Mouse (Mus musculus): ENCODE results near the gene Cacfd1. TPM values are rescaled to one million over a fixed set of nuclear protein-coding genes. Genes with fewer than 3 reads are reported as not detected.

Cacfd1 gene
- polyA plus RNA-seq, 1 experiment from 2014 or later = 79.5 TPM

DNA sequence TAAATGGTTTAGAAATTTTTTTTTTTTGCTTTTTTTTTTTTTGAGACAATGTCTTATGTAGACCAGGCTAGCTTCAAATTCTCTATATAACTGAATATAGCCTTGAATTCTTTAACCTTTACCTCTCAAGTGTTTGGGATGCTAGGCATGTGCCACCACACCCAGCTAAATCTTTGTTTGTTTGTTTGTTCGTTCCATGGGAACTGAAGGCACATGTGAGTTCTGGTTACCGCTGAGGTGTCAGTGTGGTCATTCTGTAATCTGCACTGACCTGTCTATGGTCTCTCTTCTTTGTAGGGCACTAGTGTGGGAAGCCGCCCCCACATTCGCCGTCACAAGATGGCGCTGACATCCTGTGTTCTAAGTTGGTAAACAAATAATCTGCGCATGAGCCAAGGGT lies 11.7 kb upstream of the Cacfd1 start:
- Histone ChIP-seq H3K27me3 (no peaks in the 10 kb centered on the region), H3K4me2 (no peak overlapping the region), H3K9ac (no peak overlapping the region), H3K4me3 (no peak overlapping the region), H3K27ac (no peak overlapping the region), H3K4me1 (no peaks in the 10 kb centered on the region), H3K9me3 (no peaks in the 10 kb centered on the region), H3K36me3 (no peaks in the 10 kb centered on the region)
- WGBS = 86% methylated on average over 7 of the region's 7 CpGs
- no peak for ATAC-seq (ENCODE audit: insufficient number of reproducible peaks, low FRiP score, low TSS enrichment, low read depth)

DNA sequence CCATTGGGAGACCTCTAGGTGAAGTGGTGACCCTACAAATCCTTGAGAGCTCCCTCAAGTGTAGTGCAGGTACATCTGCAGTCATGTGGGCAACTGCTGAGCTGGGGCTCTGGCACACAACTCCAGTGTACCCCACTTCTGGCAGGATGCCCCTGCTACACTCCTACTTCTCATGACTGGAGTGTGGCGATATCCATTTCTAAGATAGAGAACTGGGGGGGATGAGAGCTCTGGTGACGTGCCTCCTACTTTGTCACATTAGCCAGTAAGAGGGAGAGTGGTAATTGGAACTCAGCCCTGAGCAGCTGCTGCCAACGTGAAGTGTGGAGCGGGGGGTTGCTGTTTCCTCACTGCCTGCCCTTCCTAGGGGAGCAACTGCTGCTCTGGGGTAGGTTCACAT lies 3.5 kb upstream of the Cacfd1 start:
- ATAC-seq (ENCODE audit: insufficient number of reproducible peaks, low FRiP score, low TSS enrichment, low read depth) = no peak
- Histone ChIP-seq H3K4me2 (no peak overlapping the region), H3K4me1 (peaks cover 17% of the 10 kb centered on the region), H3K36me3 (no peaks in the 10 kb centered on the region), H3K9me3 (no peaks in the 10 kb centered on the region), H3K9ac (no peak overlapping the region), H3K27ac (no peak overlapping the region), H3K27me3 (no peaks in the 10 kb centered on the region), H3K4me3 (no peak overlapping the region)
- 64% methylated on average over 4 of the region's 4 CpGs for WGBS

- no peak overlapping the region for H3K9ac ChIP-seq
- no peak overlapping the region for H3K4me3 ChIP-seq
- peaks cover 23% of the 10 kb centered on the region for H3K4me1 ChIP-seq
- H3K9me3 ChIP-seq = no peaks in the 10 kb centered on the region
- no peaks in the 10 kb centered on the region for H3K36me3 ChIP-seq
- no peak overlapping the region for H3K4me2 ChIP-seq
- WGBS = 61% methylated on average over 7 of the region's 7 CpGs
- ATAC-seq (ENCODE audit: insufficient number of reproducible peaks, low FRiP score, low TSS enrichment, low read depth) = no peak
- H3K27me3 ChIP-seq = no peaks in the 10 kb centered on the region
- H3K27ac ChIP-seq = no peak overlapping the region
Measured at GRCm38 (mm10) chr2:27007701-27008100, 2.0 kb upstream of the Cacfd1 start.

DNA sequence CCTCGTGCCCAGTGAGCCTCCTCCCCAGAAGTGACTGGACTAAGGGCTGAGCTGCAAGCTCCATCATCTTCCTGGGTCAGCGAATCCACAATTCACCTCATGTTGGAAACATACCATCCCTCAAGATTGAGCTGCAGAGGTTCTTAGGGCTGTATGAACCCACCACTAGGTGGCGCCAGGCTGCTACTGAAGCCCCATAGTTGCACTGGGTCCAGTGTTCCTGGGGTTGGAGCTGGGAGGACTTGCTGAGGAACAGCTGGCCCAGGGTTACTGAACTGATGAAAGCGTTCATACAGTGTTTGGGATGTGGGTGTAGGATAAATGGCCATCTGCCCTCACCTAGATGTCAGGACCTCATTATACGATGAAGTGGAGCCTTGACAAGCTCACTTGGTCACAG lies 8.1 kb downstream of the Cacfd1 start:
- Histone ChIP-seq H3K9ac (no peak overlapping the region), H3K36me3 (peaks cover 72% of the 10 kb centered on the region), H3K27ac (no peak overlapping the region), H3K4me2 (no peak overlapping the region), H3K4me1 (no peaks in the 10 kb centered on the region; the same call in 1 of the 2 replicates), H3K27me3 (no peaks in the 10 kb centered on the region), H3K9me3 (no peaks in the 10 kb centered on the region), H3K4me3 (no peak overlapping the region)
- WGBS = 57% methylated on average over 5 of the region's 5 CpGs
- no peak for ATAC-seq (ENCODE audit: insufficient number of reproducible peaks, low FRiP score, low TSS enrichment, low read depth)

GRCm38 (mm10) chr2:27019530-27019929 lies 9.8 kb downstream of the Cacfd1 start:
- no peak for ATAC-seq (ENCODE audit: insufficient number of reproducible peaks, low FRiP score, low TSS enrichment, low read depth)
- Histone ChIP-seq H3K9me3 (no peaks in the 10 kb centered on the region), H3K4me1 (no peaks in the 10 kb centered on the region; the same call in 1 of the 2 replicates), H3K36me3 (peaks cover 59% of the 10 kb centered on the region), H3K27me3 (no peaks in the 10 kb centered on the region), H3K4me2 (no peak overlapping the region), H3K9ac (no peak overlapping the region), H3K27ac (no peak overlapping the region), H3K4me3 (no peak overlapping the region)
- 89% methylated on average over 2 of the region's 2 CpGs for WGBS

DNA sequence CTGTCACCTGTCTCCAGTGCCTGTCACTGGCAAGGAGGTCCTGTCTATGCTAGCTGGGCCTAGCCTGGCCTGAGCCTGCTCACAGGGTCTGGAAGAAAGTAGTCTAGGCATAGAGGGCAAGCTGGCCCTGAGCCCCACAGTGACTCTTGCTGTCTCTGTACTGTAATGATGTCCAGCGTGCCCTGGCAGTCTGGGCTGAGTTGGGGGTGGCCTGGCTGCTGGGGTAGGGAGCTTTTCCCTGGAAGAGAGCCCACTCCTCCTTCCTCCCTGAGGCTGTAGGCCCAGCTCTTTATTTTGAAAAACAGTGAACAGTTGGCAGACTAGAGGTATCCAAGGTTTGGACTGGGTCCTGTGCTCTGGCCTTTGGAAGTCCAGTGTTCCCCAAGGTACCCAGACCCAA lies 11.4 kb downstream of the Cacfd1 start:
- Histone ChIP-seq H3K27me3 (no peaks in the 10 kb centered on the region), H3K4me2 (no peak overlapping the region), H3K36me3 (peaks cover 43% of the 10 kb centered on the region), H3K9ac (no peak overlapping the region), H3K4me1 (no peaks in the 10 kb centered on the region; the same call in 1 of the 2 replicates), H3K9me3 (no peaks in the 10 kb centered on the region), H3K27ac (no peak overlapping the region), H3K4me3 (no peak overlapping the region)
- no peak for ATAC-seq (ENCODE audit: insufficient number of reproducible peaks, low FRiP score, low TSS enrichment, low read depth)
- WGBS = 81% methylated on average over 1 of the region's 1 CpGs

DNA sequence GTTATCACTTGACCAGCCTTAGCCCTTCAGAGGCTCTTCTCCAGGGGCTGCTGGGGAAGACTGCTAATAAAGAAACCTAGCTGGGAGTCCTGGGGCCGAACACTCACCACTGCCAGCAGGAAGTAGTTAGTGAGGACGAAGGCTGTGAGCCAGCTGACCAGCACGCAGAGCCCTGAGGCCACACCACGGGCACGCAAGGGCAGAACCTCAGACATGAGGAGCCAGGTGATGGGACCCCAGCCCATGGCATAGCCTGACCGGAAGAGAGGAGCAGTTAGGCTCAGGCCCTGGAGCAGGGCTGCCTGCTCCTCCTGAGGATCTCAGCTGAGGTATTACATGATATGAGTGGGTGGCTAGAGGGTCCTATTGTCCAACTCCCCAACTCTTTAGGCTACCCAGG lies 12.9 kb downstream of the Cacfd1 start:
- no peak for ATAC-seq (ENCODE audit: insufficient number of reproducible peaks, low FRiP score, low TSS enrichment, low read depth)
- H3K9me3 ChIP-seq = no peaks in the 10 kb centered on the region
- peaks cover 28% of the 10 kb centered on the region for H3K36me3 ChIP-seq
- no peaks in the 10 kb centered on the region for H3K27me3 ChIP-seq
- no peak overlapping the region for H3K27ac ChIP-seq
- peaks cover 2% of the 10 kb centered on the region for H3K4me1 ChIP-seq
- WGBS = 46% methylated on average over 6 of the region's 6 CpGs
- H3K4me3 ChIP-seq = no peak overlapping the region
- no peak overlapping the region for H3K4me2 ChIP-seq
- H3K9ac ChIP-seq = no peak overlapping the region

DNA sequence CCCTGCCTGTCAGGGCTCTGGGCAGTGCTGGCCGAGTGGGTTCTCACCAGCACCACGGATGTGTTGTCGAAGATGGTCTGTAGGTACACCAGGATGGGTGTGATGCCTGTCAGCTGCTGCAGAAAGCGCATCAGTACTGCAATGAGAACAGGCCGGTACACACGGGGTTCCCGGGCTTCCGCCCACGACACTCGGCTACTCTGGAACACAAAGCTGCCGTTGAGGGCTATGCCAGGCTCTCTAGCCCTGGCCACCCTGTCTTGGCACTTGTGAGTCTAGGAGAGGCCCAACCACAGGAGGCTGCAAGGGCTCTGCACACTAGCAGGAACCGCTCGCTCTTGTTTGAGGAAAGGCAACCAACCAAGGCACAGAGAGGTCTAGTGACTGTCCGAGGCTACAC lies 14.4 kb downstream of the Cacfd1 start:
- Histone ChIP-seq H3K36me3 (peaks cover 13% of the 10 kb centered on the region), H3K27me3 (peaks cover 3% of the 10 kb centered on the region; the same call in 1 of the 2 replicates), H3K9ac (no peak overlapping the region), H3K9me3 (no peaks in the 10 kb centered on the region), H3K4me3 (no peak overlapping the region), H3K4me2 (no peak overlapping the region), H3K4me1 (peaks cover 8% of the 10 kb centered on the region), H3K27ac (no peak overlapping the region)
- ATAC-seq (ENCODE audit: insufficient number of reproducible peaks, low FRiP score, low TSS enrichment, low read depth) = no peak
- WGBS = 86% methylated on average over 14 of the region's 14 CpGs

DNA sequence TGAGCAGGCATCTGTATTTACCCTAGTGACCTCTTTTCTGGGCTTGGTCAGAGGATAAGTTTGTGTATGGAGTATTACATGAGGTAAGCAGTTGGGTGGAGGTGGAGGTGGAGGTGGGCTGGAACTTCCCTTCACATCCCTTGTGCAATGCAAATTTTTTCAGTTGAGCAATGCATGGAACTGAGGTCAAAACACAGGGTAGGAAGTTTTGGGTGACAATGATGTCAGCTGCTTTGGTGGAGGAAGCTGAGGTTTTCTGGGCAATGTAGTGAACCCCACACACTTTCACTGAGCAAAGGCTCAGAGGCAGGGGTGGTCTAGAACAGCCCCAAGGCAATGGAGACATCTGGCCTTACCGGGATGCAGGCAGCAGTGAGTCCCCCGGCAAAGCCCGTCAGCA lies 15.8 kb downstream of the Cacfd1 start:
- no peak for ATAC-seq (ENCODE audit: insufficient number of reproducible peaks, low FRiP score, low TSS enrichment, low read depth)
- no peak overlapping the region for H3K4me3 ChIP-seq

GRCm38 (mm10) chr2:27026332-27026731 lies 16.6 kb downstream of the Cacfd1 start:
- Histone ChIP-seq H3K4me1 (peaks cover 8% of the 10 kb centered on the region), H3K4me3 (no peak overlapping the region), H3K27ac (no peak overlapping the region), H3K27me3 (peaks cover 3% of the 10 kb centered on the region; the same call in 1 of the 2 replicates), H3K9me3 (no peaks in the 10 kb centered on the region), H3K4me2 (no peak overlapping the region), H3K36me3 (no peaks in the 10 kb centered on the region), H3K9ac (no peak overlapping the region)
- no peak for ATAC-seq (ENCODE audit: insufficient number of reproducible peaks, low FRiP score, low TSS enrichment, low read depth)
- 85% methylated on average over 3 of the region's 3 CpGs for WGBS

More for the DNA sequence above, 15.8 kb downstream of the Cacfd1 start:
- Histone ChIP-seq H3K9me3 (no peaks in the 10 kb centered on the region), H3K27ac (no peak overlapping the region), H3K4me2 (no peak overlapping the region), H3K9ac (no peak overlapping the region), H3K4me1 (peaks cover 8% of the 10 kb centered on the region), H3K27me3 (peaks cover 3% of the 10 kb centered on the region; the same call in 1 of the 2 replicates), H3K36me3 (peaks cover under 1% of the 10 kb centered on the region; the same call in 1 of the 2 replicates)
- 48% methylated on average over 3 of the region's 3 CpGs for WGBS

- Histone ChIP-seq H3K4me1 (peaks cover 8% of the 10 kb centered on the region), H3K27ac (no peak overlapping the region), H3K36me3 (no peaks in the 10 kb centered on the region), H3K9me3 (no peaks in the 10 kb centered on the region), H3K4me3 (0 out of 2 replicates have a peak overlapping the region, but pooled peaks have one; percentile 26), H3K4me2 (peak overlapping the region; percentile 55; the same call in 1 of the 2 replicates), H3K9ac (no peak overlapping the region), H3K27me3 (peaks cover 3% of the 10 kb centered on the region; the same call in 1 of the 2 replicates)
- ATAC-seq (ENCODE audit: insufficient number of reproducible peaks, low FRiP score, low TSS enrichment, low read depth) = no peak
- WGBS = 73% methylated on average over 10 of the region's 10 CpGs
Measured at GRCm38 (mm10) chr2:27026857-27027617, 17.3 kb downstream of the Cacfd1 start.

GRCm38 (mm10) chr2:27027618-27028436 lies 18.1 kb downstream of the Cacfd1 start, which contains the start of gene Slc2a6:
Gene Slc2a6, minus strand, starts transcription at chr2:27027998.
- 2% methylated on average over 38 of the region's 38 CpGs for WGBS
- H3K4me3 ChIP-seq = peak within 1 kb of the TSS; percentile 26
- peaks cover 3% of the 10 kb centered on the region; the same call in 1 of the 2 replicates for H3K27me3 ChIP-seq
- peaks cover 8% of the 10 kb centered on the region for H3K4me1 ChIP-seq
- H3K9me3 ChIP-seq = no peaks in the 10 kb centered on the region
- no peaks in the 10 kb centered on the region for H3K36me3 ChIP-seq
- no peak within 1 kb of the TSS for H3K27ac ChIP-seq
- H3K4me2 ChIP-seq = peak within 1 kb of the TSS; percentile 55
- ATAC-seq (ENCODE audit: insufficient number of reproducible peaks, low FRiP score, low TSS enrichment, low read depth) = peak; percentile 85
- H3K9ac ChIP-seq = no peak within 1 kb of the TSS

Data from limb, embryonic 15.5 days (tissue).